Mouse (Mus musculus) neural tube, embryonic 12.5 days (tissue): ENCODE results near the gene Gm20388. TPM values are rescaled to one million over a fixed set of nuclear protein-coding genes. Genes with fewer than 3 reads are reported as not detected.
A peak's percentile ranks its signal among the peaks of the same experiment; 100 is the strongest.

Experiments used
- ATAC-seq: fragments of 200-750 bp; cut with Nextera tagmentation; 2 replicates; pipeline ENCODE4 v1.8.0; 2017; ENCODE audit warnings: low read depth, mild to moderate bottlenecking, moderate TSS enrichment, moderate library complexity; ENCODE audit not compliant: low FRiP score
- H3K27ac ChIP-seq: fragments of 300-500 bp; sonication (generic); 2 replicates; pipeline ENCODE4 v1.5.1; 2016
- H3K27me3 ChIP-seq: fragments of 300-500 bp; sonication (generic); replicated peaks from 2 replicates; pipeline ENCODE4 v1.6.1; 2016; ENCODE audit warnings: mild to moderate bottlenecking
- H3K36me3 ChIP-seq: fragments of 300-500 bp; sonication (generic); 2 replicates; pipeline ENCODE4 v1.6.1; 2016; ENCODE audit warnings: mild to moderate bottlenecking
- H3K4me1 ChIP-seq: fragments of 300-500 bp; sonication (generic); 2 replicates; pipeline ENCODE4 v1.6.1; 2016
- H3K4me2 ChIP-seq: fragments of 300-500 bp; sonication (generic); replicated peaks from 2 replicates; pipeline ENCODE4 v1.6.1; 2016; ENCODE audit warnings: mild to moderate bottlenecking
- H3K4me3 ChIP-seq: fragments of 300-500 bp; sonication (generic); 2 replicates; pipeline ENCODE4 v1.5.1; 2016
- H3K9ac ChIP-seq: fragments of 300-500 bp; sonication (generic); 2 replicates; pipeline ENCODE4 v1.6.1; 2016; ENCODE audit warnings: mild to moderate bottlenecking
- H3K9me3 ChIP-seq: fragments of 300-500 bp; sonication (generic); 2 replicates; pipeline ENCODE4 v1.6.1; 2016; ENCODE audit warnings: mild to moderate bottlenecking
- WGBS: fragments of 180-500 bp; shearing (Covaris S2); methylation state at CpG from one replicate; pipeline ENCODE4 v1.1.7; 2016; 5-methylcytosine and 5-hydroxymethylcytosine counted together
- polyA plus RNA-seq: library from polyadenylated mRNA; unstranded; fragments of >200 nt; fragmentation: Nextera tagmentation; extraction: Ambion mirVana; gene quantifications from 2 replicates; pipeline ENCODE4 v1.2.1, GENCODE M21; 2016

The Gm20388 gene
- polyA plus RNA-seq, 1 experiment from 2014 or later: not detected

DNA sequence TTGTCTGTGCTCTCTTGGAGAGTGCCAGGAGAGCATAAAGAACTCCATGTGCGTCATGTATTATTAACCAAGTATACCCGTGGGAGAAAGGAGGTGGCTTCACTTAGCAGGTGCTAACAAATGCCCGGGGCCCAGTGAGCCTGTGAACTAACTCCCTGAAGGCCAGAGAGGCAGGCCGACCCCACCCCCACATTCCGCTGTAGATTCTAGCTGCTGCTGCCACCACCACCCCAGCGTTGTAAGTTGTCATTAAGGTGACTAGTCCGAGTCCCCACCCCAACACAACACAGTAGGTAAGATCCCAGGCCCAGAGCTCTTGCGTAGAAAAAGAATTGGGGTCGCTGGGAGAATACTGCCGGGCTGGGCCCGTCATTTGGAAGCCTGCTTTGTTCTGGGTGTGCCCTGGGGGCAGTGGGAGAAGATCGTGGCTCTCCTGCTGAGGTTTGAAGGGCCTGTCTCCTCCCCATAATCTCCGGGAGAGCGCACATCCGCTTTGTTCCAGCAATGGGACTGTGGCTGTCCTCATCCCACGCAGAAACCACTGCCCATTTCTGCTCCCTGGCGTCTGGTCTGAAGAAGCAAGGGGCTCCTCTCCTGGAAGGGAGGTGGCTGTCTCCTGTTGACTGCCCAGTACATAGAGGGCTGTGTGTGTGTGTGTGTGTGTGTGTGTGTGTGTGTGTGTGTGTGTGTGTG, 1214.1 kb downstream of the Gm20388 start:
- peak overlapping the region; percentile 54 for H3K4me2 ChIP-seq

DNA sequence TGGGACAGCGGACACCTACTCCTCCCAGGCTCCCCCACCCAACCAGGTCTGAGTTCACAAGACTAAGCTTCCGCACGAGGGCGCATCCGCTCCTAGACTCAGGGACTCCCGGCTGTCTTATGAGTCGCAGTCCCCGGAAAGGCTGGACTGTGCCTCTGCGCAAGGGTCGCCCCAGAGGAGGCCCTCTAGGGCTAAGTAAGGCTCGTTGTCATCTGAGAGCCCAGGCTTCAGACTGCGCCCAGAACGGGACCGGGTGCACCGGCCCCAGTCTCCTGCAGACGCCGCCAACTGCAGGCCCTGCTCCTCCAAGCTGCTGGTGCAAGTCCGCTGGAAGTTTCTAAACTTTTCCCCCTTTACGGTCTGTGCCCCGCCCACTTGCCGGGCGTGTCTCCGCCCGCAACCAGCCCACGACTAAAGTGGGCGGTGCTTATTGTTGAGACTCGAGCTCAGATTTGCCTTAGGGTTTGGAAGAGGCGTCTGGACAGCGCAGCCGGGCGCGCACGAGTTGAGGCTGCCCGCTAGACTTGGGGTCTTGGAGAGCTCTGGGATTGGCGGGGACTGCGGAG, 1214.8 kb downstream of the Gm20388 start:
- peak overlapping the region; percentile 54 for H3K4me2 ChIP-seq
- H3K27me3 ChIP-seq: peaks cover 100% of the 10 kb centered on the region
- H3K9me3 ChIP-seq: 0 out of 2 replicates have a peak, but pooled peaks cover 3% of the 10 kb centered on the region
- ATAC-seq: peak; percentile 72
- no peak overlapping the region for H3K9ac ChIP-seq
- H3K27ac ChIP-seq: no peak overlapping the region
- H3K4me3 ChIP-seq: peak overlapping the region; percentile 16; the same call in 1 of the 2 replicates
- peaks cover 20% of the 10 kb centered on the region for H3K4me1 ChIP-seq
- WGBS: under 1% methylated on average over 35 of the region's 36 CpGs
- no peaks in the 10 kb centered on the region for H3K36me3 ChIP-seq

More for the DNA sequence above, 1214.1 kb downstream of the Gm20388 start:
- 0 out of 2 replicates have a peak, but pooled peaks cover 3% of the 10 kb centered on the region for H3K9me3 ChIP-seq
- no peak overlapping the region for H3K4me3 ChIP-seq
- H3K27me3 ChIP-seq: peaks cover 100% of the 10 kb centered on the region
- no peak overlapping the region for H3K9ac ChIP-seq
- H3K4me1 ChIP-seq: peaks cover 20% of the 10 kb centered on the region
- ATAC-seq: no peak
- 2% methylated on average over 17 of the region's 17 CpGs for WGBS
- no peak overlapping the region for H3K27ac ChIP-seq
- H3K36me3 ChIP-seq: no peaks in the 10 kb centered on the region

- Histone ChIP-seq H3K27me3 (peaks cover 100% of the 10 kb centered on the region), H3K9ac (no peak overlapping the region), H3K9me3 (0 out of 2 replicates have a peak, but pooled peaks cover 3% of the 10 kb centered on the region), H3K36me3 (no peaks in the 10 kb centered on the region), H3K27ac (no peak overlapping the region), H3K4me1 (peaks cover 20% of the 10 kb centered on the region), H3K4me2 (peak overlapping the region; percentile 54), H3K4me3 (no peak overlapping the region)
- no peak for ATAC-seq
- WGBS: 1% methylated on average over 6 of the region's 6 CpGs
Observed at GRCm38 (mm10) chr8:121126191-121126590, 1215.5 kb downstream of the Gm20388 start.

DNA sequence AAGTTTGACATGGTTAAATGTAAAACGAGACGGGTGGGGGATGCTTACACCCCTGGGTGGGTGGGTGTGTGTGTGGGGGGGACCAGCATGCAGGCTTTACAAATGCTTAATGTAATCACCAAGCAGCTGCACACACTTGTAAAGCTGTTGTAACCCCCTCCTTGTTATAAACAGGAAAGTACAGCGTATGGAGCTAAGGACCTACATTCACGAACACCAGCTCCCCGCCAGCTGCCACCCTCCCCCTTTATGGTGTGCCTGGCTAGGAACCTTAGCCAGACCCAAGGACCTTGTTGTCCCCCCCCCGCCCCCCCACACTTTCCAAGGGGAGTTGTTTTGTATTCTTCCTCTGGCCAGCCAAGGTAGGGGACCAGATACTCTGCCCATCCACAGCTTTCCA, 1216.1 kb downstream of the Gm20388 start:
- Histone ChIP-seq H3K27ac (no peak overlapping the region), H3K4me2 (no peak overlapping the region), H3K27me3 (peaks cover 98% of the 10 kb centered on the region), H3K36me3 (no peaks in the 10 kb centered on the region), H3K9me3 (0 out of 2 replicates have a peak, but pooled peaks cover 3% of the 10 kb centered on the region), H3K4me3 (no peak overlapping the region), H3K9ac (no peak overlapping the region), H3K4me1 (peaks cover 20% of the 10 kb centered on the region)
- 7% methylated on average over 6 of the region's 6 CpGs for WGBS
- no peak for ATAC-seq

DNA sequence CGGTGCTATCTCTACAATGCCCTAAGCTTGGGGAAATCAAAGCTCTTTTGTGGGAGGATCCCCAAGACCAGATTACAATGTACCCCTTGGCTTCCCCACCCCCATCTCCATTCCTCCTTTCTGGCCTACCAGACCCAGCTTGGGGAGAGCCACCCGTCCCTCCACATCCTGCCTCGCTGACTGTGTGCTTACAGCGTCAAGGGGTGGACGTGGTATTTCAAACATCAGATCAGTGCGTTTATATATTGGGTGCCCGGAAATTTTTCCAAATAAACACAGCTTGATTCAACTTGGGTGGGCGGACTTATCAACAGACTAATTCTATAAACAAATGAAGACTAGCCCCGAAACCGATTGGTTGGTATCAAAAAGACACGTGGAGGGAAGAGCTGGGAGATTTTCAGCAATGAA, 1216.7 kb downstream of the Gm20388 start:
- Histone ChIP-seq H3K27me3 (peaks cover 98% of the 10 kb centered on the region), H3K9me3 (0 out of 2 replicates have a peak, but pooled peaks cover 3% of the 10 kb centered on the region), H3K27ac (no peak overlapping the region), H3K9ac (no peak overlapping the region), H3K36me3 (no peaks in the 10 kb centered on the region), H3K4me1 (peaks cover 20% of the 10 kb centered on the region), H3K4me2 (no peak overlapping the region), H3K4me3 (no peak overlapping the region)
- 4% methylated on average over 11 of the region's 11 CpGs for WGBS
- ATAC-seq: no peak

DNA sequence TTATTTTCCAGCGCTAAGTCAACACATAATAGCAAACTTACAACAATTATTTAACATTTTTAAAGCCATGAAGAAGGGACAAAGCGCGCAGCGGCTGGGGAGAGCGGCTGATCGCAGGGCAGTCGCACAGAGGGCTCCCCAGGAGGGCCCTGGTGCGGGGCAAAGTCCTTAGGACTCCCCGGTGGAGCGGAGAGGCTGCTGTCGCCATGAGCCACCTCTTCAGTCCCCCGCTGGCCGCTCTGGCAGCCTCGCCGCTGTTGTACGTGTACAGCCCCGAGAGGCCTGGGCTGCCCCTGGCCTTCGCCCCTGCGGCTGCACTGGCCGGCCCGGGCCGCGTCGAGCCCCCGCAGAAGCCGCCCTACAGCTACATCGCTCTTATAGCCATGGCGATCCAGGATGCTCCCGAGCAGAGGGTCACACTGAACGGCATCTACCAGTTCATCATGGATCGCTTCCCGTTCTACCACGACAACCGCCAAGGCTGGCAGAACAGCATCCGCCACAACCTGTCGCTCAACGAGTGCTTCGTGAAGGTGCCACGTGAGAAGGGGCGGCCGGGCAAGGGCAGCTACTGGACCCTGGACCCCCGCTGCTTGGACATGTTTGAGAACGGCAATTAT, 1217.2 kb downstream of the Gm20388 start, which contains the start of gene Foxl1:
TSS of gene Foxl1 (plus strand) at position 185 of the 620 bp plus-strand sequence.
- Histone ChIP-seq H3K36me3 (no peaks in the 10 kb centered on the region), H3K4me3 (peak within 1 kb of the TSS; percentile 8), H3K9me3 (0 out of 2 replicates have a peak, but pooled peaks cover 3% of the 10 kb centered on the region), H3K27ac (no peak within 1 kb of the TSS), H3K4me1 (peaks cover 17% of the 10 kb centered on the region), H3K4me2 (peak within 1 kb of the TSS; percentile 46), H3K9ac (peak within 1 kb of the TSS; percentile 26; the same call in 1 of the 2 replicates), H3K27me3 (peaks cover 94% of the 10 kb centered on the region)
- no peak for ATAC-seq
- WGBS: 1% methylated on average over 43 of the region's 43 CpGs

DNA sequence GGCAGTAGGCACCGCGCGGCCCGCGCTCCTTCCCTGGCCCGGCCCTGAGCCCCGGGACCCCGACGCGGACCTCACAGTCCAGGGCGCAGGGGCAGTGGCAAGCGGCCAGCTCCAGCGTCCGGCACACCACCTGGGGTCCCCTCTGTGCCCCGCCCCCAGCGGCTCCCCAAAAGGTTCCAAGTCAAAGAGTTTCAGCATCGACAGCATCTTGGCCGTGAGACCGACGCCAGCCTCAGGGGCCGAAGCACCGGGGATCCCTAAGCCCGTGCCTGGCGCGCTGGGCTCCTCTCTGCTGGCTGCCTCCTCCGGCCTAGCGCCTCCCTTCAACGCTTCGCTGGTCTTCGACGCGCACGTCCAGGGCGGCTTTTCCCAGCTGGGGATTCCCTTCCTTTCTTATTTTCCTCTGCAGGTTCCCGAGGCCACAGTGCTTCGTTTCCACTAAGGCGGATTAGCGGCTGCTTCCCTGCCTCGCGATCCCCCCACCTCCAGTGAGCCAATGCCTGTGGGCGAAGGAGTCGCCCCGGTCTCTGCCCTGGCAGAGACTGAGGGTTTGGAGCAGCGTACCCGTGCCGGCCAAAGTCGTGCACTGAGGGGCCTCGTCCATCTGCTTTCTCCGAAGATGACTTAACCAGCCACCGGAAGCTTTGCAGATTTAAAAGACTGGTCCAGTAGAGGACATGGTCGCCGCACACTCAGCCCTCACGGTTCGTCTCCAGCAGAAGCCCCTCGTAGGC, 1218.1 kb downstream of the Gm20388 start:
- peaks cover 86% of the 10 kb centered on the region for H3K27me3 ChIP-seq
- H3K4me3 ChIP-seq: peak overlapping the region; percentile 8
- no peaks in the 10 kb centered on the region for H3K36me3 ChIP-seq
- H3K4me1 ChIP-seq: peaks cover 17% of the 10 kb centered on the region
- peak overlapping the region; percentile 26; the same call in 1 of the 2 replicates for H3K9ac ChIP-seq
- no peak for ATAC-seq
- H3K4me2 ChIP-seq: peak overlapping the region; percentile 46
- WGBS: 1% methylated on average over 55 of the region's 55 CpGs
- H3K9me3 ChIP-seq: 0 out of 2 replicates have a peak, but pooled peaks cover 3% of the 10 kb centered on the region
- H3K27ac ChIP-seq: no peak overlapping the region

DNA sequence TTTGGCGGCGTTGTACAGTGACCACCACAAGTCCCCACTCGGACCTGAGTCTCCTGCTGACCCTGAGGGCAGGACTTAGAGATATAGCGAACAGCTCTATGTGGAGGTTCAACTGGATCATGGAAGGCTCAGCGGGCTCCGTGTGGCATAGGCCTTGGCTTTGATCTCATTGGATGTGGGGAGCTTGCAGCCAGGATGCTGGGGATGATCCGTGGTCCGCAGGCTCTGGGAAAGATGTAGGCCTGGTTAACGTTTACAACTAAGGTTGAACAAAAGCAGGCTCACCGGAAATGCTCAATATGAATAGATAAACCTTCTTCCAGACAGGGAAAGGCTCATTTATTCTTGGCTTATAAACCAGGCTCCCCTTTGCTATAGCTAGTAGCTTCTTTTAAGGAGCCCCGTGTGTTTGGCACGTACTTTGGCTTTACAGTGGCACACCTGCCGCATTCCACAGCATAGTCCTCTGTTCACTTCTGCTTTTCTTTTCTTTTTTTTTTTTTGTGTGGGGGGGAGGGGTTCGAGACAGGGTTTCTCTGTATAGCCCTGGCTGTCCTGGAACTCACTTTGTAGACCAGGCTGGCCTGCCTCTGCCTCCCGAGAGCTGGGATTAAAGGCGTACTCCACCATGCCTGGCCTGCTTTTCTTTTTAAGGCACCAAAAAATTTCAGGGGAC, 1218.8 kb downstream of the Gm20388 start:
- H3K27me3 ChIP-seq: peaks cover 79% of the 10 kb centered on the region
- no peak overlapping the region; the same call in 1 of the 2 replicates for H3K4me2 ChIP-seq
- H3K4me3 ChIP-seq: no peak overlapping the region
- no peak for ATAC-seq
- WGBS: 15% methylated on average over 16 of the region's 16 CpGs
- H3K9ac ChIP-seq: no peak overlapping the region
- H3K27ac ChIP-seq: no peak overlapping the region
- no peaks in the 10 kb centered on the region for H3K36me3 ChIP-seq
- H3K9me3 ChIP-seq: no peaks in the 10 kb centered on the region
- H3K4me1 ChIP-seq: peaks cover 17% of the 10 kb centered on the region

GRCm38 (mm10) chr8:121130522-121130921, 1219.9 kb downstream of the Gm20388 start:
- Histone ChIP-seq H3K4me2 (no peak overlapping the region), H3K9ac (no peak overlapping the region)
- no peak for ATAC-seq

GRCm38 (mm10) chr8:121132961-121133513, 1222.4 kb downstream of the Gm20388 start:
- H3K27me3 ChIP-seq: peaks cover 47% of the 10 kb centered on the region
- no peak for ATAC-seq
- peaks cover 7% of the 10 kb centered on the region for H3K4me1 ChIP-seq
- H3K9ac ChIP-seq: no peak overlapping the region
- no peak overlapping the region for H3K27ac ChIP-seq
- H3K4me2 ChIP-seq: no peak overlapping the region
- 69% methylated on average over 5 of the region's 5 CpGs for WGBS
- H3K36me3 ChIP-seq: no peaks in the 10 kb centered on the region
- H3K4me3 ChIP-seq: no peak overlapping the region
- H3K9me3 ChIP-seq: peaks cover 8% of the 10 kb centered on the region; the same call in 1 of the 2 replicates

More at GRCm38 (mm10) chr8:121130522-121130921, 1219.9 kb downstream of the Gm20388 start:
- Histone ChIP-seq H3K27me3 (peaks cover 72% of the 10 kb centered on the region), H3K27ac (no peak overlapping the region), H3K4me1 (peaks cover 10% of the 10 kb centered on the region), H3K9me3 (no peaks in the 10 kb centered on the region), H3K36me3 (no peaks in the 10 kb centered on the region), H3K4me3 (no peak overlapping the region)
- 34% methylated on average over 5 of the region's 5 CpGs for WGBS

- no peaks in the 10 kb centered on the region for H3K4me1 ChIP-seq
- H3K4me2 ChIP-seq: no peak overlapping the region
- peaks cover 36% of the 10 kb centered on the region for H3K27me3 ChIP-seq
- no peak for ATAC-seq
- no peak overlapping the region for H3K4me3 ChIP-seq
- peaks cover 12% of the 10 kb centered on the region for H3K9me3 ChIP-seq
- H3K9ac ChIP-seq: no peak overlapping the region
- WGBS: 89% methylated on average over 10 of the region's 10 CpGs
- no peak overlapping the region for H3K27ac ChIP-seq
- no peaks in the 10 kb centered on the region for H3K36me3 ChIP-seq
Observed at GRCm38 (mm10) chr8:121134102-121134501, 1223.5 kb downstream of the Gm20388 start.
